Mouse (Mus musculus): Measurements from ENCODE around the gene Atp6v0e.

Gene Atp6v0e

GRCm38 (mm10) chr17:26702621-26703020 is 39.6 kb downstream of the Atp6v0e start:
- in situ Hi-C loops (cut with MboI; ENCODE audit: low pct_unique_long_range_greater_than_20kb in 1 of 2, low sequenced_read_pairs in 2 of 2, unreplicated experiment in 1 of 2): loop anchor here in 1 of 2 experiments (25.0 kb wide), 1 partner anchor 185 kb away; no protein-coding TSS in a partner anchor

GRCm38 (mm10) chr17:26703671-26704070 is 40.6 kb downstream of the Atp6v0e start:
- in situ Hi-C loops (cut with MboI; ENCODE audit: low pct_unique_long_range_greater_than_20kb in 1 of 2, low sequenced_read_pairs in 2 of 2, unreplicated experiment in 1 of 2): loop anchor here in 1 of 2 experiments (25.0 kb wide), 1 partner anchor 184 kb away; no protein-coding TSS in a partner anchor

GRCm38 (mm10) chr17:26705463-26706359 is 42.7 kb downstream of the Atp6v0e start:
- in situ Hi-C loops (cut with MboI; ENCODE audit: low pct_unique_long_range_greater_than_20kb in 1 of 2, low sequenced_read_pairs in 2 of 2, unreplicated experiment in 1 of 2): loop anchor here in 1 of 2 experiments (25.0 kb wide), 1 partner anchor 182 kb away; no protein-coding TSS in a partner anchor

GRCm38 (mm10) chr17:26707066-26707465 is 44.0 kb downstream of the Atp6v0e start:
- in situ Hi-C loops (cut with MboI; ENCODE audit: low pct_unique_long_range_greater_than_20kb in 1 of 2, low sequenced_read_pairs in 2 of 2, unreplicated experiment in 1 of 2): loop anchor here in 1 of 2 experiments (25.0 kb wide), 1 partner anchor 180 kb away; no protein-coding TSS in a partner anchor

- in situ Hi-C loops (cut with MboI; ENCODE audit: low pct_unique_long_range_greater_than_20kb in 1 of 2, low sequenced_read_pairs in 2 of 2, unreplicated experiment in 1 of 2): loop anchor here in 1 of 2 experiments (25.0 kb wide), 1 partner anchor 179 kb away; no protein-coding TSS in a partner anchor
These were observed 45.5 kb downstream of the Atp6v0e start for GRCm38 (mm10) chr17:26708499-26708898.

- in situ Hi-C loops (cut with MboI; ENCODE audit: low pct_unique_long_range_greater_than_20kb in 1 of 2, low sequenced_read_pairs in 2 of 2, unreplicated experiment in 1 of 2): loop anchor here in 1 of 2 experiments (25.0 kb wide), 1 partner anchor 178 kb away; no protein-coding TSS in a partner anchor
These were observed 46.1 kb downstream of the Atp6v0e start for GRCm38 (mm10) chr17:26708993-26709590.

- in situ Hi-C loops (cut with MboI; ENCODE audit: low pct_unique_long_range_greater_than_20kb in 1 of 2, low sequenced_read_pairs in 2 of 2, unreplicated experiment in 1 of 2): loop anchor here in 1 of 2 experiments (25.0 kb wide), 1 partner anchor 177 kb away; no protein-coding TSS in a partner anchor
These were observed 47.0 kb downstream of the Atp6v0e start for GRCm38 (mm10) chr17:26710049-26710448.

- in situ Hi-C loops (cut with MboI; ENCODE audit: low pct_unique_long_range_greater_than_20kb in 1 of 2, low sequenced_read_pairs in 2 of 2, unreplicated experiment in 1 of 2): loop anchor here in 1 of 2 experiments (25.0 kb wide), 1 partner anchor 172 kb away; no protein-coding TSS in a partner anchor
These were observed 52.3 kb downstream of the Atp6v0e start, which contains the start of gene Crebrf for GRCm38 (mm10) chr17:26715271-26715758. TSS of gene Crebrf (plus strand) at chr17:26715650.

GRCm38 (mm10) chr17:26715916-26716717 is 53.1 kb downstream of the Atp6v0e start:
- in situ Hi-C loops (cut with MboI; ENCODE audit: low pct_unique_long_range_greater_than_20kb in 1 of 2, low sequenced_read_pairs in 2 of 2, unreplicated experiment in 1 of 2): loop anchor here in 1 of 2 experiments (25.0 kb wide), 1 partner anchor 171 kb away; no protein-coding TSS in a partner anchor

- in situ Hi-C loops (cut with MboI; ENCODE audit: low pct_unique_long_range_greater_than_20kb in 1 of 2, low sequenced_read_pairs in 2 of 2, unreplicated experiment in 1 of 2): loop anchor here in 1 of 2 experiments (25.0 kb wide), 1 partner anchor 169 kb away; no protein-coding TSS in a partner anchor
These were observed 54.8 kb downstream of the Atp6v0e start for GRCm38 (mm10) chr17:26717868-26718267.

GRCm38 (mm10) chr17:26719405-26719804 is 56.4 kb downstream of the Atp6v0e start:
- in situ Hi-C loops (cut with MboI; ENCODE audit: low pct_unique_long_range_greater_than_20kb in 1 of 2, low sequenced_read_pairs in 2 of 2, unreplicated experiment in 1 of 2): loop anchor here in 1 of 2 experiments (25.0 kb wide), 1 partner anchor 168 kb away; no protein-coding TSS in a partner anchor

- in situ Hi-C loops (cut with MboI; ENCODE audit: low pct_unique_long_range_greater_than_20kb in 1 of 2, low sequenced_read_pairs in 2 of 2, unreplicated experiment in 1 of 2): loop anchor here in 1 of 2 experiments (25.0 kb wide), 1 partner anchor 165 kb away; no protein-coding TSS in a partner anchor
These were observed 58.8 kb downstream of the Atp6v0e start for GRCm38 (mm10) chr17:26721802-26722201.

- in situ Hi-C loops (cut with MboI; ENCODE audit: low pct_unique_long_range_greater_than_20kb in 1 of 2, low sequenced_read_pairs in 2 of 2, unreplicated experiment in 1 of 2): loop anchor here in 1 of 2 experiments (25.0 kb wide), 1 partner anchor 163 kb away; no protein-coding TSS in a partner anchor
These were observed 61.8 kb downstream of the Atp6v0e start for GRCm38 (mm10) chr17:26724790-26725189.

GRCm38 (mm10) chr17:26726674-26727073 is 63.6 kb downstream of the Atp6v0e start:
- in situ Hi-C loops (cut with MboI; ENCODE audit: low pct_unique_long_range_greater_than_20kb in 1 of 2, low sequenced_read_pairs in 2 of 2, unreplicated experiment in 1 of 2): no loop called here

- in situ Hi-C loops (cut with MboI; ENCODE audit: low pct_unique_long_range_greater_than_20kb in 1 of 2, low sequenced_read_pairs in 2 of 2, unreplicated experiment in 1 of 2): no loop called here
These were observed 64.2 kb downstream of the Atp6v0e start for GRCm38 (mm10) chr17:26727110-26727755.

- in situ Hi-C loops (cut with MboI; ENCODE audit: low pct_unique_long_range_greater_than_20kb in 1 of 2, low sequenced_read_pairs in 2 of 2, unreplicated experiment in 1 of 2): no loop called here
These were observed 79.5 kb downstream of the Atp6v0e start for GRCm38 (mm10) chr17:26742581-26742980.

GRCm38 (mm10) chr17:26743294-26743693 is 80.3 kb downstream of the Atp6v0e start:
- in situ Hi-C loops (cut with MboI; ENCODE audit: low pct_unique_long_range_greater_than_20kb in 1 of 2, low sequenced_read_pairs in 2 of 2, unreplicated experiment in 1 of 2): no loop called here

Measured in mouse embryonic stem cell (cell line).